Mouse (Mus musculus): ENCODE measurements around the gene Hlcs.

- TF ChIP-seq POLR2A (IDR thresholded peaks at IDR 0.05; ENCODE audit: borderline replicate concordance, control insufficient read depth, low read depth, low read length) (no peak), CTCF (IDR thresholded peaks at IDR 0.05; ENCODE audit: control insufficient read depth, insufficient read depth, low read length) (no peak)
These were observed 61.6 kb downstream of the Hlcs start for GRCm38 (mm10) chr16:94251756-94252155.

Data from bone marrow, adult 2 months (tissue).